Mouse (Mus musculus) lung, postnatal 25 days (tissue): Measurements from ENCODE around the gene Mturn.

Experiments used
- DNase-seq: peaks from one replicate; pipeline ENCODE4 v3.0.0; 2022; ENCODE audit warnings: low spot score

Gene Mturn

DNA sequence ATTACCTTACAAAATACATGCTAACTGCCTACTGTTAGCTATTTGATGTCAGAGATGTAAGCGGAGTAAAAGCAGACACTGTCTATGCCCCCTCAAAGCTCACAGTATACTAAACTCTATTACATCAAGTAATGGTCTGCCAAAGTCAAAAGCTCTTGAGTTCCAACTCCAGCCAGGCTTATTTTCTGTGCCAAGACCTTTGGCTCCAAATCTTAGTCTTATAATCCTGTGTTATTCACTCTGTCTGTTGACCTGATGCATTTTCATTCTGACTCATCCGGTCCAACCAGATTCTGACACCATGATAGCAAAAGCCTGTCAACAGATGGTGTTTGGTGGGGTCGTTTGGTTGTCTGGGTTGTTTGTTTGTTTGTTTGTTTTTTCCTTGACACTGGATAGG is 50.3 kb downstream of the Mturn start:
- no peak for DNase-seq

DNA sequence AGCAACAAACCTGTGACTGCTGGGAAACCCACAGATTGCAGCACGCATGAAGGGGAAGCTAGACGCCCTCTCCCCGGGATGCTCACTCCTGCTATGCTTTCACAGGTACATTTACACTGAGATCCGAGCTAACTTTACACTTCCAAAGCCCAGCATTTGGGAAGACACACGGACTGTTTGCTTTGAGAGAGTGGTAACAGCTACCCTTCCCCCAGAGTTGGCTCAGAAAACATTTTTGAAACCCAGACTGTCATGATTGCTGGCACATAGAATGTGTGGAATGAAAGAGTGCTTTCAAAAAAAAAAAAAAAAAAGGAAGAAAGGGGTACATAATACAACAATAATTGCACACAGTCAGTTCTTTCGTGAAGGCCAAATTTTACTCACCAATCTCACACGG is 51.3 kb downstream of the Mturn start:
- DNase-seq = no peak

- peak; percentile 39 for DNase-seq
Observed at GRCm38 (mm10) chr6:54736126-54736525, 54.7 kb downstream of the Mturn start.

GRCm38 (mm10) chr6:54737255-54737654 is 55.8 kb downstream of the Mturn start:
- no peak for DNase-seq

DNA sequence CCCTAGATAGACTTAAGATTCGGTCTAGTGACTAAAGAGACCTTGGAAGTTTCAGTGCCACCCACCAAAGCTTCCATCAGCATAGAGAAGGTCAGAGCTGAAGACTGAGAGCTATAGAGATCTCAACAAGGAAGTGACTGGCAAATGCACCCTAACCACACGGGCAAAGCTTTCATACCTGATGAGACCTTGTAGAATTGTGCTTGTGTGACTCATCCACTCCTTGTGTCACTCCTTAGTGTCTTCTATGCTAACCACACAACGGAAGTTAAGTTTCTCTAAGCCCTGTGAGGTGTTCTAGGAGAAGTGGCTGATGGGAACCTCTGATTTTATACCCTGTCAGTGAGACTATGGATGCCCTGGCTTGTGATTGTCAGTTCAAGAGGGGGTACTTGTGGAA is 56.3 kb downstream of the Mturn start:
- DNase-seq = peak; percentile 16

- DNase-seq = no peak
Observed at GRCm38 (mm10) chr6:54749056-54749455, 67.6 kb downstream of the Mturn start.

DNA sequence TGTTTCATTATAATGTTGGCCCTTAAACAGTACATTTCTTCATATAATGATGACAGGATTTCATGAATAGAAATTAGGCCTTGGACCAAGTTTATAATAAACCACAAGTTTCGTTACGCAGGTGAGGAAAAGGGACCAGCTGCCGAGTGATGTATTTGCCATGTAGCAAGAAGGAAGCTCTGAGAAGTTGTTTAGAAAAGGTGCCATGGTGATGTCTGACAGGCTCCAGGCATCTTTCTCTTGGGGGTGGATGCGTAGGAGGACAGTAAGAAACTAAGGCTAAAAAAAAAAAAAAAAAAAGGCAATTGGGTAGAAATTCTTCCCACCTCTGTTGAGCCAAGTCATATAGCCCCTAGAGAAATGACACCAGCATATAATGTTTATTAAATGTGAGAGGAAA is 70.2 kb downstream of the Mturn start:
- DNase-seq = no peak

- peak; percentile 53 for DNase-seq
Observed at GRCm38 (mm10) chr6:54752076-54752475, 70.7 kb downstream of the Mturn start.
